8 mouse cellular contexts compared by ENCODE assay signal in genomic region chr2:121140018-121140882, GRCm38 (mm10). TPM values are rescaled to one million over a fixed set of nuclear protein-coding genes. Genes with fewer than 3 reads are reported as not detected.
A peak's percentile ranks its signal among the peaks of the same experiment; 100 is the strongest.
DNase-seq lines count a peak whose midpoint lies in the region; ATAC-seq lines count a peak whose summit lies in the region.

TSS of gene Adal (plus strand) at chr2:121140428.
TSS of gene Lcmt2 (minus strand) at chr2:121140653.

- peaks cover 5% of the 10 kb centered on the region; the same call in 1 of the 2 replicates for H3K4me1 ChIP-seq in hindbrain, embryonic 11.5 days (replicated peaks; ENCODE audit: control insufficient read depth, insufficient read depth, low read length)

- H3K9me3 ChIP-seq in hindbrain, embryonic 11.5 days (ENCODE audit: control insufficient read depth, low read length) = no peaks in the 10 kb centered on the region

- peak; percentile 96 for ATAC-seq in hindbrain, embryonic 11.5 days (ENCODE audit: low FRiP score)

- peak within 1 kb of the TSS; percentile 95 for H3K27ac ChIP-seq in hindbrain, embryonic 11.5 days (ENCODE audit: low read depth, low read length)

- under 1% methylated on average over 70 of the region's 87 CpGs for WGBS in hindbrain, embryonic 11.5 days

- H3K9ac ChIP-seq in hindbrain, embryonic 11.5 days (ENCODE audit: low read depth, low read length) = peak within 1 kb of the TSS; percentile 83

- peak within 1 kb of the TSS; percentile 62 for H3K4me2 ChIP-seq in hindbrain, embryonic 11.5 days (replicated peaks; ENCODE audit: low read depth, low read length)

- no peaks in the 10 kb centered on the region for H3K27me3 ChIP-seq in hindbrain, embryonic 11.5 days (ENCODE audit: control insufficient read depth, insufficient read depth, low read length)

- H3K4me3 ChIP-seq in hindbrain, embryonic 11.5 days (ENCODE audit: low read depth, low read length) = peak within 1 kb of the TSS; percentile 60

- H3K36me3 ChIP-seq in hindbrain, embryonic 11.5 days (ENCODE audit: control insufficient read depth, insufficient read depth, low read length) = 0 out of 2 replicates have a peak, but pooled peaks cover 5% of the 10 kb centered on the region

- DNase-seq in MEL-GATA-1-ER (ENCODE audit: extremely low read depth, low read depth) = peak; percentile 85
- peak; percentile 94 for DNase-seq in cerebellum, adult 9-10 months
- DNase-seq in frontal cortex, adult 2 months (ENCODE audit: extremely low spot score in 1 of 2, low spot score in 1 of 2) = peak; percentile 73 to 92
- peak; percentile 95 for DNase-seq in hindbrain, embryonic 11.5 days (ENCODE audit: low spot score)
- DNase-seq in layer of hippocampus, postnatal 10 days (ENCODE audit: low spot score in 2 of 2) = peak; percentile 90 to 94
- peak; percentile 91 for DNase-seq in lung, postnatal 10 days
- peak; percentile 91 for DNase-seq in ovary, postnatal 36 days (ENCODE audit: low spot score)
- DNase-seq in thymus, postnatal 25 days = peak; percentile 91

RNA-seq across cellular contexts. Expression of gene Adal, which starts in this region (rescaled TPM):
- 21.2 and 22.5 TPM in 2 replicates for polyA plus RNA-seq in frontal cortex, adult 2 months (2012; rRNA removed)
- 32.2 and 33.7 TPM in 2 replicates for polyA plus RNA-seq in hindbrain, embryonic 11.5 days (2014; fragmentation: Nextera tagmentation; extraction: Ambion mirVana)
- 10 to 100 TPM; 15.1 to 15.3 TPM for total RNA-seq in layer of hippocampus, postnatal 10 days (2021)

RNA-seq across cellular contexts. Expression of gene Lcmt2, which starts in this region (rescaled TPM):
- polyA plus RNA-seq in frontal cortex, adult 2 months (2012; rRNA removed) = 5.1 and 6.1 TPM in 2 replicates
- polyA plus RNA-seq in hindbrain, embryonic 11.5 days (2014; fragmentation: Nextera tagmentation; extraction: Ambion mirVana) = 20.8 and 25.3 TPM in 2 replicates
- total RNA-seq in layer of hippocampus, postnatal 10 days (2021) = 1 to 10 TPM; 6.7 to 7.5 TPM

Comparison
In these comparisons a context has a peak if more than half of its experiments do, and no peak if none do; other contexts are left out.
1. Peak in every context shown above with its lines: DNase-seq, ATAC-seq, H3K4me3 ChIP-seq and H3K27ac ChIP-seq.